Mouse (Mus musculus) T-helper 2 cell (primary cell): ENCODE data around the gene Lama5.

Experiments used
- in situ Hi-C: fragments of 300-600 bp; cut with MboI, MseI; formaldehyde crosslinking; loops from one replicate; pipeline ENCODE4 v1.15.1; 2025; ENCODE audit warnings: high pct_unique_total_duplicates

Lama5 gene

DNA sequence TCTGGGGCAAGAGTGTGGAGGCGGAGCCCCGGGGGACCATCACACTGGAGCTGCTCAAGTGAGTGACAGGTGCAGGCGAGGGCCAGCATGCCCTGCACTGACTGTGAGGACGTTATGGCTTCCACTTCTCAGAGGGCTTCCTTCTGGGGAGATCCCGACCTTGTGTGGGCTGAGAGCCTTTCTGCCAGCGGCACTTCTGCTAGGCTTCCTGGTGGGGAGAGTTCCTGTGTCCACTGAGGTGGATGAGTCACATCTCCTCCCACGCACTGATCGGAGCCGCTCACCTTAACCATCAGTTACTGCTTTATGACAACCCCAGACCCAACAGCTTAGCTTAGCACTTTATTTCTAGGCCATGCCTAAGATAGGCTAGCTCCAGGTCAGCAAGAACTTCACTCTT is 77.1 kb downstream of the Lama5 start:
- in situ Hi-C loops, result no loop called here

DNA sequence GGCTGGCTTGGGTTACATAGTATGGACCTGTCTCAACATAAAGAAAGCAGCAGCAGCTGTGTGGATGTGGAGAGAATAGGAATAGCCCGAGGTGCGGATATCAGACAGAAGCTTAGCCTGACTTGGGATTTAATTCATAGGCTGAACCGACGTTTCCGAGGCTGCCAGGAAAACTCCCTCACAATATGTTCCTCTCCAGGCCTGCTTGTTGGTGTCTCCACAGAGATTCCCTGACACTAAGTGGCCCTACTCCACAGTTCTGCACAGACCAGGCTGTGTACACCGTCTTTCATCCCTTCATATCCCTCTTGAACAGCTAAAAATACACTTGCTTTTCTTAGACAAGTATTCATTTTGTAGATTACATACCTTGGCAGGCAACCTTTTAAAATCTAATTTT is 78.3 kb downstream of the Lama5 start:
- in situ Hi-C loops, result no loop called here

DNA sequence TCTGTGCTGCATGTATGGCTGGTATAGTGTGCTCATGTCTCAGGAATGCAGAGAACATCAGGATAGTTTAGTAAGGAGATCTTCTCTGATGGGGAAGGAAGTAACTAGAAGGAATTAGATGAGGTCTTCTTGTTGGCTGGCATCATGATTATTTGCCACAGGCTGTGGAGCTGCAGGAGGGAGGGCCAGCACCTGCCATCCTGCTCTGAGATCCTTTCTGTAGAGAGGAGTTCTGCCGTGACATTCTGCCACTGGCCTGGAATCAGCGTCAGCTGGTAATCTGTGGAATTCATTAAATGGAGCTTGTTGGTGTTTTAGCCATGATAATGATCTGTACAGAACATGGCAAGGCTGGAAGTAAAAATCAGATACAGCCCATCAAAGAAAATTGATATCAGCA is 79.6 kb downstream of the Lama5 start:
- in situ Hi-C loops, result no loop called here

DNA sequence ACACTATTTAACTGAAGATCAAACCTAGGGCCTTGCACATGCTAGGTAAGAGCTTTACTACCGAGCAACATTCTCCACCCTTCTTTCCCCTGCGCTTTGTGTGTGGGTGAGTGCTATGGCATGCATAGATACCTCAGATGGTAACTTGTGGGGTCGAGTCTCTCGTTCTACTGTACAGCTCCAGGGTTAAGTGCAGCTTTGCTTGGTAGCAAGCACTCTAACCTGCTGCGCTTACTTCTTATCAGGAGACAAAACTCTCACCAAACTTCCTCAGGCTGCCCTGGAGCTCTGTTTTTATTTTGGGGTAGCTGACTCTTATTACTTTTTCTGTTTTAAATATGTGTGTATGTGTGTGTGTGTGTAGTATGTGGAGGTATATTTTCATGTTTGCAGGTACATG is 90.2 kb downstream of the Lama5 start:
- in situ Hi-C loops, result no loop called here

DNA sequence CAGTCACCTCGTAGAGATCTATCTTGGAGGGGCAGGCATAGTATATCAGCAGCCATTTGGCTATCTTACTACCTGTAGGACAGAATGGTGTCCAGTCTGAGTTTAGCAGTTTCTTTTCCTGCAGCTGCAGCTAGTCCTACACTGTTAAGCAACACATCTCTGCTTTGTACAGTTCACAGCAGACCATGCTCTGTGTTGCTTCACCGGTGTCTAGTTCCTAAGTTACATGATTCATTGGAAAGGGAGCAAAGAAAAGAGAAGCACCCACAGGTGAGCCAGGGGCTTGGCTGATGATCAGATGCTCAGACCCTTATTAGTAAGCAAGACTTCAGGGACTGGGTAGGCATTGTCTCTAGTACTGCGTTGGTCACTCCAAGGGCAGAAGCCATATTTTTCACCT is 91.7 kb downstream of the Lama5 start:
- in situ Hi-C loops, result no loop called here

DNA sequence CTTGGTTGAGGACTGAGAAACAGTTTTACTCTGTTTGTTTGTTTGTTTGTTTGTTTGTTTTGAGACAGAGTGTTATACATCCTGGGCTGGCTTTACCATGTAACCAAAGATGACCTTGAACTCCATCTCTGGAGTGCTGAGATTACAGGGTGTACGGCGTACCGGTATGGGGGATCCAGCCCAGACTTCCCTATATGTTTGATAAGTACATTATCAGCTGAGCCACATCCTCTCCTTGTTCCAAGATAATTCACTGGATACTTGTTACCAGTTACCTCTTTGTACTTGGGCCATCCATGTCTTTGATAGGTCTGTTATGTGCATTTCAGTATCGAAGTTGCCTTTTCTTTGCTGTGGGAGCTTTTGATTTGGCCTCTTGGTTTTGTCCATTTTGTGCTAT is 92.4 kb downstream of the Lama5 start:
- in situ Hi-C loops, result no loop called here

DNA sequence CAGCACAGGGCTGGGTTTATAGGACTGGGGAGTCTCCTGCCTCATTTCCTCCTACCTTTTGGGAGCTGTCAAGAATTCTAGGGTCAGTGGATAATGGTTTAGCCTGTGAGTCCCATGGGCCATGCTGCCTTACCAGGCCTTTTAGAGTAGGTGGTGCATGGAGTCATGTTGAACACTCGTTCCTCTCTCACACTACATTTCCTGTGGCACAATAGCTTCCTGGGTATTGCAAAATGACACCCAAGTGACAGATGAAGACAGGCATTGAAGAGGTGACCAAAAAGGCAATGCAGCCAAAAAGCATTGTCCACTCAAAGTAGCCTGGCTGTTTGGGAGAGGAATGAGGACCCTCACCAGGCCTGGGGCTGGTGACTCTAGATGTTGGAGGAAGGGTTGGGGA is 98.0 kb downstream of the Lama5 start:
- in situ Hi-C loops, result no loop called here
